Mouse (Mus musculus) intestine, embryonic 15.5 days (tissue): ENCODE measurements around the gene Fam240a. TPM values are rescaled to one million over a fixed set of nuclear protein-coding genes. Genes with fewer than 3 reads are reported as not detected.

Experiments used
- polyA plus RNA-seq: library from polyadenylated mRNA; unstranded; fragments of >200 nt; fragmentation: Nextera tagmentation; extraction: Ambion mirVana; gene quantifications from 2 replicates; pipeline ENCODE4 v1.2.1, GENCODE M21; 2015

Gene Fam240a
- polyA plus RNA-seq, 1 experiment from 2014 or later: not detected

Other genes with a start within 250 kb of the Fam240a start
- gene Myl3, start 175.0 kb downstream of the Fam240a start, polyA plus RNA-seq: 0.53 and 0.58 TPM in 2 replicates
- 21.6 and 23.6 TPM in 2 replicates for gene Pth1r, start 169.7 kb downstream of the Fam240a start, polyA plus RNA-seq
- not detected in 2 replicates for gene Prss42, start 118.7 kb downstream of the Fam240a start, polyA plus RNA-seq
- gene Prss44, start 102.9 kb downstream of the Fam240a start, polyA plus RNA-seq: not detected in 2 replicates
- gene Prss43, start 90.2 kb downstream of the Fam240a start, polyA plus RNA-seq: not detected in 2 replicates
- gene Prss45, start 82.3 kb downstream of the Fam240a start, polyA plus RNA-seq: not detected in 2 replicates
- not detected in 2 replicates for gene Prss46, start 72.4 kb downstream of the Fam240a start, polyA plus RNA-seq
- gene Prss50, start 58.9 kb downstream of the Fam240a start, polyA plus RNA-seq: 0.19 and 0.59 TPM in 2 replicates
- 6.1 and 6.5 TPM in 2 replicates for gene Als2cl, start 37.0 kb downstream of the Fam240a start, polyA plus RNA-seq
- gene Tmie, start 36.7 kb downstream of the Fam240a start, polyA plus RNA-seq: 2.1 and 2.5 TPM in 2 replicates
- not detected in 2 replicates for gene Tdgf1, start 29.3 kb upstream of the Fam240a start, polyA plus RNA-seq
- 0.23 and 0.34 TPM in 2 replicates for gene Lrrc2, start 34.7 kb upstream of the Fam240a start, polyA plus RNA-seq
- 0.24 and 0.81 TPM in 2 replicates for gene Rtp3, start 73.7 kb upstream of the Fam240a start, polyA plus RNA-seq
- 2.2 and 5.1 TPM in 2 replicates for gene Ltf, start 102.4 kb upstream of the Fam240a start, polyA plus RNA-seq
- gene Ccrl2, start 140.7 kb upstream of the Fam240a start, polyA plus RNA-seq: 1.8 and 2.6 TPM in 2 replicates
- gene Lrrfip2, start 200.7 kb upstream of the Fam240a start, polyA plus RNA-seq: 41.4 and 41.6 TPM in 2 replicates